Mouse (Mus musculus) gastrocnemius, adult 18-20 months (tissue): ENCODE measurements around the gene Mapk8. TPM values are rescaled to one million over a fixed set of nuclear protein-coding genes. Genes with fewer than 3 reads are reported as not detected.
"Not testable (repeated sequence)": the region's sequence is repeated elsewhere in the genome, so short reads cannot be mapped to it uniquely, and the experiment has no call there.

Experiments
- DNase-seq: peaks from one replicate; pipeline ENCODE4 v3.0.0; 2021; ENCODE audit warnings: low spot score
- long read RNA-seq, 2 experiments: library from polyadenylated mRNA; stranded (forward); transcript quantifications; one replicate each; pipeline ENCODE4 v2.0.0; 2021
- total RNA-seq, 2 experiments: library from RNA; stranded (reverse); gene quantifications; 2 replicates each; pipeline ENCODE4 v1.2.3; 2021

The Mapk8 gene
- total RNA-seq = 10 to 100 TPM; 27.8 to 33.2 TPM
- long read RNA-seq, experiment 1 = 0 reads
- long read RNA-seq, experiment 2 = 0 reads

GRCm38 (mm10) chr14:33447027-33447569 lies at the start of gene Mapk8:
Gene Mapk8 (minus strand): TSS chr14:33447158.
- peak; percentile 98 for DNase-seq

GRCm38 (mm10) chr14:33495226-33495625 lies 48.3 kb upstream of the Mapk8 start:
- no peak for DNase-seq

- DNase-seq = no peak
Measured at GRCm38 (mm10) chr14:33487805-33488550, 41.0 kb upstream of the Mapk8 start.

GRCm38 (mm10) chr14:33481991-33482390 lies 35.0 kb upstream of the Mapk8 start:
- DNase-seq = no peak

- no peak for DNase-seq
Measured at GRCm38 (mm10) chr14:33476094-33476760, 29.3 kb upstream of the Mapk8 start.

GRCm38 (mm10) chr14:33474461-33474860 lies 27.5 kb upstream of the Mapk8 start:
- no peak for DNase-seq

GRCm38 (mm10) chr14:33471331-33471730 lies 24.4 kb upstream of the Mapk8 start, which contains the start of gene Frmpd2:
Gene Frmpd2 (plus strand): TSS chr14:33471696.
- no peak for DNase-seq

- DNase-seq = no peak
Measured at GRCm38 (mm10) chr14:33467766-33468165, 20.8 kb upstream of the Mapk8 start.

GRCm38 (mm10) chr14:33463658-33464057 lies 16.7 kb upstream of the Mapk8 start:
- no peak for DNase-seq

- no peak for DNase-seq
Measured at GRCm38 (mm10) chr14:33450331-33450730, 3.4 kb upstream of the Mapk8 start.

- DNase-seq = no peak
Measured at GRCm38 (mm10) chr14:33449296-33449840, 2.4 kb upstream of the Mapk8 start.

- no peak for DNase-seq
Measured at GRCm38 (mm10) chr14:33448276-33448675, 1.3 kb upstream of the Mapk8 start.

GRCm38 (mm10) chr14:33446561-33447023 lies 366 bp downstream of the Mapk8 start:
- no peak for DNase-seq

GRCm38 (mm10) chr14:33445962-33446361 lies 996 bp downstream of the Mapk8 start:
- no peak for DNase-seq

GRCm38 (mm10) chr14:33443780-33444179 lies 3.2 kb downstream of the Mapk8 start:
- no peak for DNase-seq

- DNase-seq = not testable (repeated sequence)
Measured at GRCm38 (mm10) chr14:33432485-33432884, 14.5 kb downstream of the Mapk8 start.

- no peak for DNase-seq
Measured at GRCm38 (mm10) chr14:33424124-33424523, 22.8 kb downstream of the Mapk8 start.

- no peak for DNase-seq
Measured at GRCm38 (mm10) chr14:33423003-33423402, 24.0 kb downstream of the Mapk8 start.

- no peak for DNase-seq
Measured at GRCm38 (mm10) chr14:33418311-33418909, 28.5 kb downstream of the Mapk8 start.

- no peak for DNase-seq
Measured at GRCm38 (mm10) chr14:33415746-33416145, 31.2 kb downstream of the Mapk8 start.

- no peak for DNase-seq
Measured at GRCm38 (mm10) chr14:33402331-33402730, 44.6 kb downstream of the Mapk8 start.

- DNase-seq = no peak
Measured at GRCm38 (mm10) chr14:33400019-33400418, 46.9 kb downstream of the Mapk8 start.
